Mouse (Mus musculus): Measurements from ENCODE around the gene Entr1. TPM values are rescaled to one million over a fixed set of nuclear protein-coding genes. Genes with fewer than 3 reads are reported as not detected.

Gene Entr1
- polyA plus RNA-seq, 1 experiment from 2014 or later = 52.6 TPM

- Histone ChIP-seq H3K4me2 (replicated peaks; ENCODE audit: low read depth) (no peak overlapping the region), H3K9ac (ENCODE audit: low read length) (no peak overlapping the region), H3K4me3 (ENCODE audit: low read depth, low read length) (no peak overlapping the region), H3K36me3 (ENCODE audit: control insufficient read depth, insufficient read depth, low read length) (peaks cover 50% of the 10 kb centered on the region), H3K27me3 (ENCODE audit: control insufficient read depth, insufficient read depth, low read length) (no peaks in the 10 kb centered on the region), H3K9me3 (ENCODE audit: control insufficient read depth, low read length) (no peaks in the 10 kb centered on the region), H3K4me1 (replicated peaks; ENCODE audit: control insufficient read depth, insufficient read depth) (no peaks in the 10 kb centered on the region), H3K27ac (replicated peaks) (no peak overlapping the region)
- TF ChIP-seq EP300 (optimal IDR thresholded peaks at IDR 0.05) (no peak), CTCF (IDR thresholded peaks at IDR 0.05; ENCODE audit: low read depth) (no peak)
- 83% methylated on average over 1 of the region's 1 CpGs for WGBS
- ATAC-seq (ENCODE audit: low FRiP score, low TSS enrichment) (peak; percentile 41; the same call in 1 of the 2 replicates), DNase-seq (ENCODE audit: low spot score) (no peak)
Observed at GRCm38 (mm10) chr2:26423086-26423485, 34.0 kb upstream of the Entr1 start.

- Histone ChIP-seq H3K4me1 (replicated peaks; ENCODE audit: control insufficient read depth, insufficient read depth) (no peaks in the 10 kb centered on the region), H3K27me3 (ENCODE audit: control insufficient read depth, insufficient read depth, low read length) (no peaks in the 10 kb centered on the region), H3K4me2 (replicated peaks; ENCODE audit: low read depth) (no peak overlapping the region), H3K9ac (ENCODE audit: low read length) (no peak overlapping the region), H3K27ac (replicated peaks) (no peak overlapping the region), H3K4me3 (ENCODE audit: low read depth, low read length) (no peak overlapping the region), H3K36me3 (ENCODE audit: control insufficient read depth, insufficient read depth, low read length) (peaks cover 51% of the 10 kb centered on the region), H3K9me3 (ENCODE audit: control insufficient read depth, low read length) (no peaks in the 10 kb centered on the region)
- ATAC-seq (ENCODE audit: low FRiP score, low TSS enrichment) (no peak), DNase-seq (ENCODE audit: low spot score) (no peak)
- 94% methylated on average over 2 of the region's 2 CpGs for WGBS
- TF ChIP-seq CTCF (IDR thresholded peaks at IDR 0.05; ENCODE audit: low read depth) = no peak
- no peak for TF ChIP-seq EP300 (optimal IDR thresholded peaks at IDR 0.05)
Observed at GRCm38 (mm10) chr2:26421969-26422368, 32.9 kb upstream of the Entr1 start.

- no peaks in the 10 kb centered on the region for H3K4me1 ChIP-seq (replicated peaks; ENCODE audit: control insufficient read depth, insufficient read depth)
- no peak overlapping the region for H3K9ac ChIP-seq (ENCODE audit: low read length)
- no peak overlapping the region for H3K4me2 ChIP-seq (replicated peaks; ENCODE audit: low read depth)
- no peaks in the 10 kb centered on the region for H3K27me3 ChIP-seq (ENCODE audit: control insufficient read depth, insufficient read depth, low read length)
- H3K4me3 ChIP-seq (ENCODE audit: low read depth, low read length) = no peak overlapping the region
- ATAC-seq (ENCODE audit: low FRiP score, low TSS enrichment) = no peak
- 70% methylated on average over 1 of the region's 1 CpGs for WGBS
- TF ChIP-seq EP300 (optimal IDR thresholded peaks at IDR 0.05) = no peak
- TF ChIP-seq CTCF (IDR thresholded peaks at IDR 0.05; ENCODE audit: low read depth) = no peak
- H3K9me3 ChIP-seq (ENCODE audit: control insufficient read depth, low read length) = no peaks in the 10 kb centered on the region
- no peak overlapping the region for H3K27ac ChIP-seq (replicated peaks)
- DNase-seq (ENCODE audit: low spot score) = no peak
- peaks cover 52% of the 10 kb centered on the region for H3K36me3 ChIP-seq (ENCODE audit: control insufficient read depth, insufficient read depth, low read length)
Observed at GRCm38 (mm10) chr2:26418120-26418519, 29.0 kb upstream of the Entr1 start.

- no peaks in the 10 kb centered on the region for H3K4me1 ChIP-seq (replicated peaks; ENCODE audit: control insufficient read depth, insufficient read depth)
- no peaks in the 10 kb centered on the region for H3K9me3 ChIP-seq (ENCODE audit: control insufficient read depth, low read length)
- H3K27me3 ChIP-seq (ENCODE audit: control insufficient read depth, insufficient read depth, low read length) = no peaks in the 10 kb centered on the region
- DNase-seq (ENCODE audit: low spot score) (no peak), ATAC-seq (ENCODE audit: low FRiP score, low TSS enrichment) (no peak)
- H3K9ac ChIP-seq (ENCODE audit: low read length) = no peak overlapping the region
- H3K27ac ChIP-seq (replicated peaks) = no peak overlapping the region
- H3K4me3 ChIP-seq (ENCODE audit: low read depth, low read length) = no peak overlapping the region
- H3K36me3 ChIP-seq (ENCODE audit: control insufficient read depth, insufficient read depth, low read length) = peaks cover 44% of the 10 kb centered on the region
- H3K4me2 ChIP-seq (replicated peaks; ENCODE audit: low read depth) = no peak overlapping the region
- no peak for TF ChIP-seq CTCF (IDR thresholded peaks at IDR 0.05; ENCODE audit: low read depth)
- TF ChIP-seq EP300 (optimal IDR thresholded peaks at IDR 0.05) = no peak
Observed at GRCm38 (mm10) chr2:26417066-26417465, 27.9 kb upstream of the Entr1 start.

GRCm38 (mm10) chr2:26410931-26411411, 21.9 kb upstream of the Entr1 start:
- H3K4me2 ChIP-seq (replicated peaks; ENCODE audit: low read depth) = no peak overlapping the region
- DNase-seq (ENCODE audit: low spot score) = no peak
- H3K9ac ChIP-seq (ENCODE audit: low read length) = no peak overlapping the region
- no peaks in the 10 kb centered on the region for H3K9me3 ChIP-seq (ENCODE audit: control insufficient read depth, low read length)
- WGBS = 54% methylated on average over 5 of the region's 5 CpGs
- peaks cover 28% of the 10 kb centered on the region for H3K36me3 ChIP-seq (ENCODE audit: control insufficient read depth, insufficient read depth, low read length)
- no peak for ATAC-seq (ENCODE audit: low FRiP score, low TSS enrichment)
- peaks cover 10% of the 10 kb centered on the region for H3K4me1 ChIP-seq (replicated peaks; ENCODE audit: control insufficient read depth, insufficient read depth)
- no peak overlapping the region for H3K27ac ChIP-seq (replicated peaks)
- no peak overlapping the region for H3K4me3 ChIP-seq (ENCODE audit: low read depth, low read length)
- H3K27me3 ChIP-seq (ENCODE audit: control insufficient read depth, insufficient read depth, low read length) = no peaks in the 10 kb centered on the region
- no peak for TF ChIP-seq EP300 (optimal IDR thresholded peaks at IDR 0.05)
- TF ChIP-seq CTCF (IDR thresholded peaks at IDR 0.05; ENCODE audit: low read depth) = no peak

GRCm38 (mm10) chr2:26410091-26410490, 21.0 kb upstream of the Entr1 start:
- TF ChIP-seq EP300 (optimal IDR thresholded peaks at IDR 0.05) = no peak
- TF ChIP-seq CTCF (IDR thresholded peaks at IDR 0.05; ENCODE audit: low read depth) = peak; percentile 29; the same call in 1 of the 2 replicates
- Histone ChIP-seq H3K9me3 (ENCODE audit: control insufficient read depth, low read length) (no peaks in the 10 kb centered on the region), H3K36me3 (ENCODE audit: control insufficient read depth, insufficient read depth, low read length) (peaks cover 20% of the 10 kb centered on the region), H3K4me1 (replicated peaks; ENCODE audit: control insufficient read depth, insufficient read depth) (peaks cover 10% of the 10 kb centered on the region), H3K27me3 (ENCODE audit: control insufficient read depth, insufficient read depth, low read length) (no peaks in the 10 kb centered on the region), H3K4me2 (replicated peaks; ENCODE audit: low read depth) (no peak overlapping the region), H3K27ac (replicated peaks) (no peak overlapping the region), H3K4me3 (ENCODE audit: low read depth, low read length) (no peak overlapping the region), H3K9ac (ENCODE audit: low read length) (no peak overlapping the region)
- ATAC-seq (ENCODE audit: low FRiP score, low TSS enrichment) = no peak
- DNase-seq (ENCODE audit: low spot score) = no peak
- 76% methylated on average over 5 of the region's 5 CpGs for WGBS

Data from stomach, postnatal 0 days (tissue).